Mouse (Mus musculus): Measurements from ENCODE around the gene Ndufv2.

GRCm38 (mm10) chr17:66031991-66032390 is 69.4 kb downstream of the Ndufv2 start:
- TF ChIP-seq CTCF (IDR thresholded peaks at IDR 0.05; ENCODE audit: insufficient read depth, low read length) = no peak
- no peak for TF ChIP-seq POLR2A (IDR thresholded peaks at IDR 0.05; ENCODE audit: borderline replicate concordance, extremely low read depth, low read depth, low read length)

All from lung, adult 2 months (tissue).